Mouse (Mus musculus): ENCODE measurements at regions not wholly inside any gene's neighbourhood (a gene's known extent, or its start where the extent isn't known, plus 50 kb on each side); places are given as distances from the start of the nearest gene placed in this dataset.

GRCm38 (mm10) chr5:7586547-7586946 is 242.0 kb upstream of the Zfp804b start:
- no peak for TF ChIP-seq POLR2A (IDR thresholded peaks at IDR 0.05; ENCODE audit: control insufficient read depth in 1 of 2, insufficient read depth in 1 of 2, low read depth in 1 of 2, low read length in 2 of 2, poor library complexity in 1 of 2)
- no peak for TF ChIP-seq E2F4 (IDR thresholded peaks at IDR 0.05; ENCODE audit: borderline replicate concordance, low read depth, low read length)
- no peak for TF ChIP-seq CTCF (IDR thresholded peaks at IDR 0.05 in 2 of 3, conservative IDR thresholded peaks at IDR 0.05 in 1 of 3; ENCODE audit: control insufficient read depth in 1 of 3, insufficient read depth in 1 of 3, low read depth in 2 of 3, low read length in 3 of 3, poor library complexity in 1 of 3, severe bottlenecking in 1 of 3)
- TF ChIP-seq SMC3 (IDR thresholded peaks at IDR 0.05; ENCODE audit: low read depth, low read length), result no peak
- no peak for TF ChIP-seq ZNF384 (IDR thresholded peaks at IDR 0.05; ENCODE audit: low read depth, low read length)
- no peak for TF ChIP-seq ETS1 (IDR thresholded peaks at IDR 0.05; ENCODE audit: low read depth, low read length)
- no peak for TF ChIP-seq MYC (IDR thresholded peaks at IDR 0.05; ENCODE audit: low read depth, low read length)
- TF ChIP-seq EP300 (IDR thresholded peaks at IDR 0.05; ENCODE audit: low read depth in 1 of 2, low read length in 2 of 2), result no peak

Measured in MEL (cell line).